Mouse (Mus musculus) urinary bladder, postnatal 4 days (tissue): Measurements from ENCODE around the gene Nme4.
A peak's percentile ranks its signal among the peaks of the same experiment; 100 is the strongest.
"Not testable (repeated sequence)": the region's sequence is repeated elsewhere in the genome, so short reads cannot be mapped to it uniquely, and the experiment has no call there.

Source experiments
- DNase-seq, 2 experiments: peaks; one replicate each; pipeline ENCODE4 v3.0.0; 2021 to 2022; ENCODE audit warnings: low spot score in 2 of 2

The Nme4 gene

GRCm38 (mm10) chr17:26095121-26095740 is at the start of gene Nme4:
Nme4 (minus strand) TSS chr17:26095602.
- DNase-seq: peak in 1 of 2 experiments; percentile 54

GRCm38 (mm10) chr17:26143386-26143785 is 48.0 kb upstream of the Nme4 start:
- DNase-seq: no peak

- no peak for DNase-seq
Observed at GRCm38 (mm10) chr17:26142796-26143195, 47.4 kb upstream of the Nme4 start.

- no peak for DNase-seq
Observed at GRCm38 (mm10) chr17:26138901-26139381, 43.5 kb upstream of the Nme4 start.

- peak; percentile 94 for DNase-seq
Observed at GRCm38 (mm10) chr17:26138239-26138836, 42.9 kb upstream of the Nme4 start, which contains the start of gene Axin1. Axin1 (plus strand) TSS chr17:26138688.

GRCm38 (mm10) chr17:26137751-26138130 is 42.3 kb upstream of the Nme4 start:
- DNase-seq: no peak

GRCm38 (mm10) chr17:26137106-26137750 is 41.8 kb upstream of the Nme4 start:
- no peak for DNase-seq

GRCm38 (mm10) chr17:26131856-26132853 is 36.8 kb upstream of the Nme4 start:
- DNase-seq: no peak

- DNase-seq: no peak
Observed at GRCm38 (mm10) chr17:26131062-26131732, 35.8 kb upstream of the Nme4 start.

GRCm38 (mm10) chr17:26125226-26125625 is 29.8 kb upstream of the Nme4 start:
- DNase-seq: no peak

- no peak for DNase-seq
Observed at GRCm38 (mm10) chr17:26124560-26124959, 29.2 kb upstream of the Nme4 start.

- peak; percentile 88 to 95 for DNase-seq
Observed at GRCm38 (mm10) chr17:26123267-26123684, 27.9 kb upstream of the Nme4 start, which contains the start of gene Mrpl28. Mrpl28 (plus strand) TSS chr17:26123500.

GRCm38 (mm10) chr17:26122431-26123140 is 27.2 kb upstream of the Nme4 start:
- no peak for DNase-seq

GRCm38 (mm10) chr17:26119766-26120710 is 24.6 kb upstream of the Nme4 start:
- no peak for DNase-seq

- no peak for DNase-seq
Observed at GRCm38 (mm10) chr17:26116503-26117258, 21.3 kb upstream of the Nme4 start.

GRCm38 (mm10) chr17:26115956-26116487 is 20.6 kb upstream of the Nme4 start:
- DNase-seq: no peak

- no peak for DNase-seq
Observed at GRCm38 (mm10) chr17:26115205-26115898, 19.9 kb upstream of the Nme4 start.

GRCm38 (mm10) chr17:26114461-26114860 is 19.1 kb upstream of the Nme4 start:
- DNase-seq: not testable (repeated sequence)
